Mouse (Mus musculus) left cerebral cortex, adult 9 months (tissue): ENCODE results near the gene Ripply3.
A peak's percentile ranks its signal among the peaks of the same experiment; 100 is the strongest.
"Not testable (repeated sequence)": the region's sequence is repeated elsewhere in the genome, so short reads cannot be mapped to it uniquely, and the experiment has no call there.

ENCODE experiments used
- DNase-seq, 2 experiments: peaks; one replicate each; pipeline ENCODE4 v3.0.0; 2022; ENCODE audit warnings: low spot score in 2 of 2

The Ripply3 gene

GRCm38 (mm10) chr16:94314626-94315025, 13.6 kb upstream of the Ripply3 start:
- no peak for DNase-seq

GRCm38 (mm10) chr16:94315215-94315614, 13.0 kb upstream of the Ripply3 start:
- DNase-seq = no peak

GRCm38 (mm10) chr16:94317752-94318151, 10.5 kb upstream of the Ripply3 start:
- DNase-seq = no peak

GRCm38 (mm10) chr16:94320223-94320622, 8.0 kb upstream of the Ripply3 start:
- DNase-seq = no peak

GRCm38 (mm10) chr16:94323681-94324080, 4.5 kb upstream of the Ripply3 start:
- DNase-seq = no peak

- no peak for DNase-seq
Observed at GRCm38 (mm10) chr16:94326008-94326407, 2.2 kb upstream of the Ripply3 start.

GRCm38 (mm10) chr16:94328881-94329867, 954 bp downstream of the Ripply3 start:
- no peak for DNase-seq

- DNase-seq = no peak
Observed at GRCm38 (mm10) chr16:94330429-94330828, 2.2 kb downstream of the Ripply3 start.

- no peak for DNase-seq
Observed at GRCm38 (mm10) chr16:94331233-94331885, 3.1 kb downstream of the Ripply3 start.

GRCm38 (mm10) chr16:94331886-94332252, 3.6 kb downstream of the Ripply3 start:
- DNase-seq = no peak

GRCm38 (mm10) chr16:94335656-94336055, 7.4 kb downstream of the Ripply3 start:
- no peak for DNase-seq

- DNase-seq = not testable (repeated sequence)
Observed at GRCm38 (mm10) chr16:94339164-94340160, 11.2 kb downstream of the Ripply3 start.

GRCm38 (mm10) chr16:94345733-94346132, 17.5 kb downstream of the Ripply3 start:
- no peak for DNase-seq

GRCm38 (mm10) chr16:94347080-94347731, 19.0 kb downstream of the Ripply3 start:
- DNase-seq = no peak

- no peak for DNase-seq
Observed at GRCm38 (mm10) chr16:94348779-94349178, 20.6 kb downstream of the Ripply3 start.

GRCm38 (mm10) chr16:94349588-94350286, 21.5 kb downstream of the Ripply3 start:
- DNase-seq = no peak

GRCm38 (mm10) chr16:94350287-94350677, 22.1 kb downstream of the Ripply3 start:
- no peak for DNase-seq

GRCm38 (mm10) chr16:94354450-94354849, 26.2 kb downstream of the Ripply3 start:
- DNase-seq = peak in 1 of 2 experiments; percentile 32

GRCm38 (mm10) chr16:94356046-94356445, 27.8 kb downstream of the Ripply3 start:
- DNase-seq = no peak

- DNase-seq = no peak
Observed at GRCm38 (mm10) chr16:94356776-94357494, 28.7 kb downstream of the Ripply3 start.
